Mouse (Mus musculus): ENCODE results near the gene Aox3. TPM values are rescaled to one million over a fixed set of nuclear protein-coding genes. Genes with fewer than 3 reads are reported as not detected.
A peak's percentile ranks its signal among the peaks of the same experiment; 100 is the strongest.

Gene Aox3
- polyA plus RNA-seq, 1 experiment from 2014 or later: 3.5 TPM

DNA sequence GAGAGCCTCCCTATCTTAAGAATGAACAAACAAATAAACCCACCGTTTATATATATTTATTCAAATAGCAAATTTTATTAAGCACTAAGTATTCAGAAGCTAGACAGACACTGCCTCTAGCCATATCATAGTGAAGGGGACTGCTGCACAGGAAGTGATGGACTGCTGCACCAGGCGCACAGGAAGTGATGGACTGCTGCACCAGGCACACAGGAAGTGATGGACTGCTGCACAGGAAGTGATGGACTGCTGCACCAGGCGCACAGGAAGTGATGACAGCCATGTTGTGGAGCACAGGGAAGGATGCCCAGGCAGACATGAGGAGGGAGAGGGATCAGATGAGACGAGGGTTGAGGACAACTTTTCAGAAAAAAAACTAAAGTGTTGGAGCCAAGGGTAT lies 102.4 kb downstream of the Aox3 start:
- no peak overlapping the region for H3K4me2 ChIP-seq (replicated peaks; ENCODE audit: low read depth, low read length)
- ATAC-seq (ENCODE audit: low FRiP score, low TSS enrichment): no peak
- 87% methylated on average over 4 of the region's 4 CpGs for WGBS
- no peaks in the 10 kb centered on the region for H3K36me3 ChIP-seq (ENCODE audit: insufficient read depth, low read length)
- H3K4me1 ChIP-seq (ENCODE audit: insufficient read depth, low read length): no peaks in the 10 kb centered on the region
- H3K9ac ChIP-seq (replicated peaks; ENCODE audit: low read length): no peak overlapping the region
- H3K4me3 ChIP-seq (ENCODE audit: low read length): no peak overlapping the region
- H3K27ac ChIP-seq (ENCODE audit: low read length): no peak overlapping the region
- H3K9me3 ChIP-seq (ENCODE audit: low read length): peaks cover 5% of the 10 kb centered on the region; the same call in 1 of the 2 replicates
- no peaks in the 10 kb centered on the region for H3K27me3 ChIP-seq (ENCODE audit: insufficient read depth, low read length)

DNA sequence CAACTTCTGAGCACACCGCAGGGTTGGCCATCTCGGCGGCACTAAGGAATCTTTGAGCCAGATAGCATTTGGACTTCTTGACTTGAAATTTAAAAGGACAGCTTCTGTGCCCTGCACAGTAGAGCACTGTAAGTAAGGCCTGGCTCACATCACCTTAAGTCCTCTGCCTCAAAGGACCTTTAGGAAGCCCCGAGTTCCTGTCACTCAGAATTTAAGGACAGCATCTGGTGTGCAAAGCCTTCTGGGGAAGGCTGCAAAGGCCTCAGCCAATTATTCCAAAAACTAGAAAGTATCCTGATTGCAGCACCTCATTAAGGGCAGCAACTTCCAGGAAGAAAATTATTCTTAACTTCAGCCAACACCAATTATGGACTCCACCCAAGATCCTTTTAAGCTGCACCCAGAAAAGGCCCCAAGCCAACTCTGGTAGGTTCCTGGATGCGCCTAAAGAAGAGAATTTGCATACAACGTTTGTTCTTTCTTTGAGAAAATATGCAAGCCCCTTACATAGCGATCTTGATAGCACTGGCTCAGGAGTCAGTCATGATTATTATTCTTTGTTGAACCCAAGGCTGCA lies 103.1 kb downstream of the Aox3 start:
- ATAC-seq (ENCODE audit: low FRiP score, low TSS enrichment): no peak
- Histone ChIP-seq H3K4me2 (replicated peaks; ENCODE audit: low read depth, low read length) (no peak overlapping the region), H3K36me3 (ENCODE audit: insufficient read depth, low read length) (no peaks in the 10 kb centered on the region), H3K4me3 (ENCODE audit: low read length) (no peak overlapping the region), H3K27ac (ENCODE audit: low read length) (no peak overlapping the region), H3K4me1 (ENCODE audit: insufficient read depth, low read length) (no peaks in the 10 kb centered on the region), H3K9ac (replicated peaks; ENCODE audit: low read length) (no peak overlapping the region), H3K9me3 (ENCODE audit: low read length) (peaks cover 5% of the 10 kb centered on the region; the same call in 1 of the 2 replicates), H3K27me3 (ENCODE audit: insufficient read depth, low read length) (no peaks in the 10 kb centered on the region)
- 90% methylated on average over 7 of the region's 7 CpGs for WGBS

DNA sequence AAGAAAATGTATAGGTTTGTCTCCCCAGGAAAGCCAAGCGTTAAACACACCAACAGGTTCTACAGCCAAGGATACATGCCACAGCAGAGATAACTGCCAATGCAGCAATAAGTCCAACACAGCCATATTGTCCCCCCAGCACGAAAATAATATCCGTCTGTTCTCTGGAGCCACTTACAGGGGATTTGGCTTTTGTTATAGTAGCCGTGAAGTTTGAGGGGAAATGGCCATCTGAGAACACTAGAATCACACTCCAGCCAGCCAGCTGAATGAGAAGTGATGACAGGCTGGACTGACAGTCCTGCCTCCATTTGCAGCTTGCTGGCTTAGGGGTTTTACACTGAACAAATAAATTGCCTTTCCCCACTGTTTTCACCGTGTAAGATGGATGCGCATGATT lies 108.1 kb downstream of the Aox3 start:
- no peaks in the 10 kb centered on the region for H3K36me3 ChIP-seq (ENCODE audit: insufficient read depth, low read length)
- H3K9ac ChIP-seq (replicated peaks; ENCODE audit: low read length): no peak overlapping the region
- no peak for ATAC-seq (ENCODE audit: low FRiP score, low TSS enrichment)
- WGBS: 81% methylated on average over 6 of the region's 6 CpGs
- no peak overlapping the region for H3K4me3 ChIP-seq (ENCODE audit: low read length)
- H3K27ac ChIP-seq (ENCODE audit: low read length): no peak overlapping the region
- no peaks in the 10 kb centered on the region for H3K9me3 ChIP-seq (ENCODE audit: low read length)
- no peaks in the 10 kb centered on the region for H3K27me3 ChIP-seq (ENCODE audit: insufficient read depth, low read length)
- H3K4me1 ChIP-seq (ENCODE audit: insufficient read depth, low read length): no peaks in the 10 kb centered on the region
- H3K4me2 ChIP-seq (replicated peaks; ENCODE audit: low read depth, low read length): no peak overlapping the region

DNA sequence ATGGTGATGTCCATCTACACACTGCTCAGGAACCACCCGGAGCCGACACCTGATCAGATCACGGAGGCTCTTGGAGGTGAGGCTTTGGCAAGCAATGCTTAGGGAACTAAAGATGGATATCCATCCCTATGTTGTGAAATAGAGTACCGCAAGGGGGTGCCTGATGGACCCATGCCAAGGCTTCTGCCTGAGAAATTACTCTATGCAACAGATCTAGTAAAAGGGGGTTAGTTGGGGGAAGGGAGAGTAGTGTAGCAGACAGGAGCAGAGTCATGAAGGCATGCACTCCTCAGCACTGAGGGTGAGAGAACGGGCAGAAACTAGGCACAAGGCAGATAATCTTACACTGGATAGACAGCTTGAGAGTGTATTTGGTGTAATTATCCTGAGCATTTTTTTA lies 108.9 kb downstream of the Aox3 start:
- Histone ChIP-seq H3K4me3 (ENCODE audit: low read length) (no peak overlapping the region), H3K9me3 (ENCODE audit: low read length) (no peaks in the 10 kb centered on the region), H3K27me3 (ENCODE audit: insufficient read depth, low read length) (no peaks in the 10 kb centered on the region), H3K36me3 (ENCODE audit: insufficient read depth, low read length) (no peaks in the 10 kb centered on the region), H3K4me2 (replicated peaks; ENCODE audit: low read depth, low read length) (no peak overlapping the region), H3K4me1 (ENCODE audit: insufficient read depth, low read length) (no peaks in the 10 kb centered on the region), H3K9ac (replicated peaks; ENCODE audit: low read length) (no peak overlapping the region), H3K27ac (ENCODE audit: low read length) (no peak overlapping the region)
- ATAC-seq (ENCODE audit: low FRiP score, low TSS enrichment): no peak
- WGBS: 79% methylated on average over 5 of the region's 5 CpGs

DNA sequence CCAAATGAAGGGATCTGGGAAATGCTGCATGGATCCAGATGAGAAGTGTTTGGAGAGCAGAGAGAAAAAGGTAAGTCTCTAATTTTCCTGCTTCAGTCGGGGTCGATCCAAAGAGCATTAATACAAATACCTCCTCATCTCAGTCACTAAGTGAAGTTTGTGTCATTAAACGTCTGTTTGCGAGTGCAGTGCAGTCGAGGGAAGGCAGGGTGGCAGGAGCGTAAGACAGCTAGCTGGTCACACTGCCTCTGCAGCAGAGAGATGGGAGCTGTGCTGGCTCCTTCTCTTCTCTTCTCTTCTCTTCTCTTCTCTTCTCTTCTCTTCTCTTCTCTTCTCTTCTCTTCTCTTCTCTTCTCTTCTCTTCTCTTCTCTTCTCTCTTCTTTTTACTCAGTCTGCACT lies 115.2 kb downstream of the Aox3 start:
- no peaks in the 10 kb centered on the region for H3K27me3 ChIP-seq (ENCODE audit: insufficient read depth, low read length)
- H3K36me3 ChIP-seq (ENCODE audit: insufficient read depth, low read length): no peaks in the 10 kb centered on the region
- no peak overlapping the region for H3K27ac ChIP-seq (ENCODE audit: low read length)
- H3K9ac ChIP-seq (replicated peaks; ENCODE audit: low read length): no peak overlapping the region
- H3K4me3 ChIP-seq (ENCODE audit: low read length): no peak overlapping the region
- no peaks in the 10 kb centered on the region for H3K9me3 ChIP-seq (ENCODE audit: low read length)
- H3K4me2 ChIP-seq (replicated peaks; ENCODE audit: low read depth, low read length): no peak overlapping the region
- no peaks in the 10 kb centered on the region for H3K4me1 ChIP-seq (ENCODE audit: insufficient read depth, low read length)
- WGBS: 73% methylated on average over 6 of the region's 6 CpGs
- ATAC-seq (ENCODE audit: low FRiP score, low TSS enrichment): no peak

DNA sequence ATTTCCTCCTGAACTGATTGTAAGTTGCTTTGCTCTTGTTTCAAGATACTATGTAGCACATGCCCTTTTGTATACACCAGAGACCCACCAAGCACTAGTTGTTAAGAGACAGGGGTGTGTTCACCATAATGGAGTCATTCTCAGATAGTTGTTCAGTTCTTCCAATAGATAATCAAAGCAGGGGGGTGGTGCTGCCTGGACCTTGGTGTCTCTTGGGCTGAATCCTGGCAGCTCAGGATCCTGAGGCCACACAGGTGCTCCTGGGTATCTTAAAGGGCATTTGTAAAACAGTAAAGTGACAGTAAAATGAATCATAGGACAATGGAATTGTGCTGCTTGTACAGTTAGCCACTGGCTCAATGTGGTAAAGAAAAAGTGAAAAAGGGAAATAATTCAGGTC lies 116.0 kb downstream of the Aox3 start:
- Histone ChIP-seq H3K27me3 (ENCODE audit: insufficient read depth, low read length) (no peaks in the 10 kb centered on the region), H3K9me3 (ENCODE audit: low read length) (no peaks in the 10 kb centered on the region), H3K4me3 (ENCODE audit: low read length) (no peak overlapping the region), H3K36me3 (ENCODE audit: insufficient read depth, low read length) (no peaks in the 10 kb centered on the region), H3K4me2 (replicated peaks; ENCODE audit: low read depth, low read length) (no peak overlapping the region), H3K9ac (replicated peaks; ENCODE audit: low read length) (no peak overlapping the region), H3K27ac (ENCODE audit: low read length) (no peak overlapping the region), H3K4me1 (ENCODE audit: insufficient read depth, low read length) (no peaks in the 10 kb centered on the region)
- ATAC-seq (ENCODE audit: low FRiP score, low TSS enrichment): no peak

DNA sequence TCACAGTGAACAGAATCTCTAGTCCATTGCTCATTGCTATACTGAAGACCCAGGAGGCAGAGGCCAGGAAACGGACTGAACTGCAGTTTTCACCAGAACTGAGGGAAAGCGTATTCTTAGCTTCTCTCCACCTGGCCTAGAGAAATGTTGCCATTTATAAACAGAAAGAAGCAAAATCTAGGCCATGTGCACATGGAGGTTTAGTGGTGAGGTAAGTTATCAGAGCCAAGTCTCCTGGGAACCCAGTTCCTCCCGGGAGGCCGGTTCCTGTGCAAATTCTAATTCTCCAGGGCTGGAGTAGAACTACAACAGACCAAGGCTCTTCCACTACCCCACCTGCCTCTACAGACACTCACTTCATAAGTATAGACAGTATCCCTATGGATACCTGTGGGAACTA lies 116.8 kb downstream of the Aox3 start:
- no peak for ATAC-seq (ENCODE audit: low FRiP score, low TSS enrichment)
- Histone ChIP-seq H3K27ac (ENCODE audit: low read length) (no peak overlapping the region), H3K27me3 (ENCODE audit: insufficient read depth, low read length) (no peaks in the 10 kb centered on the region), H3K4me1 (ENCODE audit: insufficient read depth, low read length) (no peaks in the 10 kb centered on the region), H3K36me3 (ENCODE audit: insufficient read depth, low read length) (no peaks in the 10 kb centered on the region), H3K4me3 (ENCODE audit: low read length) (no peak overlapping the region), H3K4me2 (replicated peaks; ENCODE audit: low read depth, low read length) (no peak overlapping the region), H3K9ac (replicated peaks; ENCODE audit: low read length) (no peak overlapping the region), H3K9me3 (ENCODE audit: low read length) (no peaks in the 10 kb centered on the region)
- 91% methylated on average over 4 of the region's 4 CpGs for WGBS

DNA sequence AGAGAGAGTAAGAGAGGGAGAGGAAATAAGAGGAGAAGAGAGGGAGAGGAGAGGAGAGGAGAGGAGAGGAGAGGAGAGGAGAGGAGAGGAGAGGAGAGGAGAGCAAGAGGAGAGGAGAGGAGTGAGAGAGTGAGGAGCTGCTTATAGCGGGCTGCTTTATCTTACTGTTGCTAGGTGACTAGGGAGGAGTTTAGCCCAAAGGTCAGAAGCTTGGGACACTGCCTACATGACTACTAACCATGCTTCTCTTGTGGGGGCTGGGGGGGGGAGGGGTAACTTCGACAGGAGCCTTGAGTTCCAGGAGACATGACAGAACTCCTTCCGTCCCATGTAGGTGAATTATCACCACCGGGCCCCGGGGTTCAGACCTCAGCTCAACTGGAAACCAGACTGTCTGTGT lies 117.6 kb downstream of the Aox3 start:
- H3K4me1 ChIP-seq (ENCODE audit: insufficient read depth, low read length): no peaks in the 10 kb centered on the region
- H3K4me3 ChIP-seq (ENCODE audit: low read length): no peak overlapping the region
- no peaks in the 10 kb centered on the region for H3K9me3 ChIP-seq (ENCODE audit: low read length)
- 43% methylated on average over 5 of the region's 5 CpGs for WGBS
- H3K4me2 ChIP-seq (replicated peaks; ENCODE audit: low read depth, low read length): no peak overlapping the region
- ATAC-seq (ENCODE audit: low FRiP score, low TSS enrichment): no peak
- H3K9ac ChIP-seq (replicated peaks; ENCODE audit: low read length): no peak overlapping the region
- no peaks in the 10 kb centered on the region for H3K36me3 ChIP-seq (ENCODE audit: insufficient read depth, low read length)
- no peaks in the 10 kb centered on the region for H3K27me3 ChIP-seq (ENCODE audit: insufficient read depth, low read length)
- H3K27ac ChIP-seq (ENCODE audit: low read length): no peak overlapping the region

DNA sequence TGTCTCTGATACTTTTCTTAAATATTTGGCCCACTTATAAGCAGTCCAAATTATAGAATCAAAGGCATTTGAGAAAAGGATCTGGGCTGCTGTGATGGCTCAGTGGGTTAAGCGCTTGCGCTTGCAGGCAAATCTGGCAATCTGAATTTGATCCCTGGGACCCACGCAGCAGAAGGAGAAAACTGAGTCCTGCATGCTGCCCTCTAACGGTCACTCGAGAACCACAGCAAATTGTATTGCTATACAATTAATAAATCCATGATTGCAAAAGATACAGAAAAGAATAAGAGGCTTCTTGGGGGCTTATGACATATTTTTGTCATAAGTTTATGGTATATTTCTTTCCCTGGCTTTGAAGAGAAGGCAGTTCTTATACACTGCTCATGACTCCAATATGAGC lies 122.5 kb downstream of the Aox3 start:
- ATAC-seq (ENCODE audit: low FRiP score, low TSS enrichment): no peak
- Histone ChIP-seq H3K9me3 (ENCODE audit: low read length) (no peaks in the 10 kb centered on the region), H3K4me3 (ENCODE audit: low read length) (no peak overlapping the region), H3K27ac (ENCODE audit: low read length) (no peak overlapping the region), H3K4me1 (ENCODE audit: insufficient read depth, low read length) (no peaks in the 10 kb centered on the region), H3K27me3 (ENCODE audit: insufficient read depth, low read length) (no peaks in the 10 kb centered on the region), H3K36me3 (ENCODE audit: insufficient read depth, low read length) (no peaks in the 10 kb centered on the region), H3K9ac (replicated peaks; ENCODE audit: low read length) (no peak overlapping the region), H3K4me2 (replicated peaks; ENCODE audit: low read depth, low read length) (no peak overlapping the region)
- WGBS: 49% methylated on average over 5 of the region's 5 CpGs

DNA sequence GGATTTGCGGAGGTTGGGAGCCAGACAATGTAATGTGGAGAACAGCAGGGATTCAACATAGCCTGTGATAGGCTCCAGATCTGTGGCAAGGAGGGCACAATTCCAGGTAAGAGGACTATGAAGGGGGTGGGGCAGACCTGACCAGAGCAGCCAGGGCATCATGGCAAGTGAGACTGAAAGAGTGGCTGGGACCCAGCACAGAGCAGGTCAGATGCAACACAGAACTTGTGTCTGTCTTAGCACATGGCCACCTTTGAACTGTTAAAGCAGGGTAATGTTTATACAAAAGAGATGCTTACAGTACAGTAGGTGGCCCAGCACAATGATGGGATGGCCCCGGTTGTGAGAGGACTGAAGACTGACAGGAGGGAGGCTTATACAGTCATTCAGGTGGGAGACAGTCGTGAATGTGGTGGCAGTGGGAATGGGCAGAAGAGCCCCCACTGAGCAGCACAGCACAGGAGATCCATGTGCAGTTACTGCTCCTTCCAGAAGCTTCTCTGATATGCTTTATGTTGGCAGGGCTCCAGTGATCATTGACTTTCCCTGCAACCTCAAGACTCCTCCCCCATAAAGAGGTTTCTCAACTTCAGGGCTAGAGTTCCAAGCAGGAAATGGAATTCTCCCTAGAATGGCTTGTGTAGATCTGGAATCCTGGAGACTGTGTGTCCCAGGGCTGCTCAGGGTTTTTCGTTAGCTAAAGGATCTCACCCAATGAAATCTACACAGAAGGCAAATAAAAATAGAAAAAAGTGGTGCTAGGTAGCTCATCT lies 124.8 kb downstream of the Aox3 start:
- peak; percentile 67; the same call in 1 of the 2 replicates for ATAC-seq (ENCODE audit: low FRiP score, low TSS enrichment)

More for the DNA sequence above, 124.8 kb downstream of the Aox3 start:
- H3K4me1 ChIP-seq (ENCODE audit: insufficient read depth, low read length): no peaks in the 10 kb centered on the region
- H3K27me3 ChIP-seq (ENCODE audit: insufficient read depth, low read length): no peaks in the 10 kb centered on the region
- no peak overlapping the region for H3K9ac ChIP-seq (replicated peaks; ENCODE audit: low read length)
- H3K4me3 ChIP-seq (ENCODE audit: low read length): no peak overlapping the region
- WGBS: 82% methylated on average over 4 of the region's 4 CpGs
- H3K36me3 ChIP-seq (ENCODE audit: insufficient read depth, low read length): no peaks in the 10 kb centered on the region
- H3K4me2 ChIP-seq (replicated peaks; ENCODE audit: low read depth, low read length): no peak overlapping the region
- no peaks in the 10 kb centered on the region for H3K9me3 ChIP-seq (ENCODE audit: low read length)
- H3K27ac ChIP-seq (ENCODE audit: low read length): no peak overlapping the region

All from kidney, embryonic 16.5 days (tissue).